Mouse (Mus musculus) hindbrain, embryonic 13.5 days (tissue): ENCODE measurements around the gene Zbtb8os. TPM values are rescaled to one million over a fixed set of nuclear protein-coding genes. Genes with fewer than 3 reads are reported as not detected.
A peak's percentile ranks its signal among the peaks of the same experiment; 100 is the strongest.

Experiments used
- ATAC-seq: fragments of 200-750 bp; cut with Nextera tagmentation; 2 replicates; pipeline ENCODE4 v1.8.0; 2017; ENCODE audit warnings: moderate TSS enrichment; ENCODE audit not compliant: low FRiP score
- H3K27ac ChIP-seq: fragments of 300-500 bp; sonication (generic); 2 replicates; pipeline ENCODE4 v1.5.1; 2015; ENCODE audit warnings: inconsistent platforms, mild to moderate bottlenecking, moderate library complexity
- H3K27me3 ChIP-seq: fragments of 300-500 bp; sonication (generic); 2 replicates; pipeline ENCODE4 v1.6.1; 2015; ENCODE audit warnings: mild to moderate bottlenecking, inconsistent platforms
- H3K36me3 ChIP-seq: fragments of 300-500 bp; sonication (generic); 2 replicates; pipeline ENCODE4 v1.6.1; 2015; ENCODE audit warnings: mild to moderate bottlenecking, inconsistent platforms
- H3K4me1 ChIP-seq: fragments of 300-500 bp; sonication (generic); replicated peaks from 2 replicates; pipeline ENCODE4 v1.6.1; 2015; ENCODE audit warnings: inconsistent platforms
- H3K4me2 ChIP-seq: fragments of 300-500 bp; sonication (generic); 2 replicates; pipeline ENCODE4 v1.6.1; 2015; ENCODE audit warnings: inconsistent platforms, mild to moderate bottlenecking, moderate library complexity
- H3K4me3 ChIP-seq: fragments of 300-500 bp; sonication (generic); 2 replicates; pipeline ENCODE4 v1.5.1; 2015; ENCODE audit warnings: mild to moderate bottlenecking, inconsistent platforms
- H3K9ac ChIP-seq: fragments of 300-500 bp; sonication (generic); 2 replicates; pipeline ENCODE4 v1.6.1; 2015; ENCODE audit warnings: mild to moderate bottlenecking, inconsistent platforms
- H3K9me3 ChIP-seq: fragments of 300-500 bp; sonication (generic); 2 replicates; pipeline ENCODE4 v1.6.1; 2016; ENCODE audit warnings: inconsistent platforms
- WGBS: fragments of 180-500 bp; shearing (Covaris S2); methylation state at CpG from one replicate; pipeline ENCODE4 v1.1.7; 2015; 5-methylcytosine and 5-hydroxymethylcytosine counted together
- polyA plus RNA-seq: library from polyadenylated mRNA; unstranded; fragments of >200 nt; fragmentation: Nextera tagmentation; extraction: Ambion mirVana; gene quantifications from 2 replicates; pipeline ENCODE4 v1.2.1, GENCODE M21; 2015

Gene Zbtb8os
- polyA plus RNA-seq, 1 experiment from 2014 or later = 28.8 TPM

GRCm38 (mm10) chr4:129299121-129299520, 36.4 kb upstream of the Zbtb8os start:
- Histone ChIP-seq H3K4me1 (no peaks in the 10 kb centered on the region), H3K9ac (no peak overlapping the region), H3K9me3 (no peaks in the 10 kb centered on the region), H3K4me2 (no peak overlapping the region), H3K27ac (no peak overlapping the region), H3K36me3 (no peaks in the 10 kb centered on the region), H3K27me3 (0 out of 2 replicates have a peak, but pooled peaks cover 5% of the 10 kb centered on the region), H3K4me3 (no peak overlapping the region)
- 58% methylated on average over 10 of the region's 10 CpGs for WGBS
- ATAC-seq = no peak

GRCm38 (mm10) chr4:129303401-129303800, 32.1 kb upstream of the Zbtb8os start:
- peaks cover 31% of the 10 kb centered on the region for H3K36me3 ChIP-seq
- no peak overlapping the region for H3K4me3 ChIP-seq
- ATAC-seq = no peak
- no peaks in the 10 kb centered on the region for H3K9me3 ChIP-seq
- no peaks in the 10 kb centered on the region for H3K4me1 ChIP-seq
- 67% methylated on average over 5 of the region's 5 CpGs for WGBS
- 0 out of 2 replicates have a peak, but pooled peaks cover 2% of the 10 kb centered on the region for H3K27me3 ChIP-seq
- H3K4me2 ChIP-seq = no peak overlapping the region
- H3K27ac ChIP-seq = no peak overlapping the region
- no peak overlapping the region for H3K9ac ChIP-seq

- Histone ChIP-seq H3K27me3 (no peaks in the 10 kb centered on the region), H3K27ac (no peak overlapping the region), H3K9me3 (no peaks in the 10 kb centered on the region), H3K4me2 (no peak overlapping the region), H3K36me3 (peaks cover 35% of the 10 kb centered on the region), H3K4me1 (no peaks in the 10 kb centered on the region), H3K4me3 (no peak overlapping the region), H3K9ac (no peak overlapping the region)
- 95% methylated on average over 9 of the region's 9 CpGs for WGBS
- no peak for ATAC-seq
These were observed 31.7 kb upstream of the Zbtb8os start for GRCm38 (mm10) chr4:129303816-129304215.

GRCm38 (mm10) chr4:129304306-129304705, 31.2 kb upstream of the Zbtb8os start:
- Histone ChIP-seq H3K27me3 (no peaks in the 10 kb centered on the region), H3K27ac (no peak overlapping the region), H3K9ac (no peak overlapping the region), H3K36me3 (peaks cover 40% of the 10 kb centered on the region), H3K4me1 (no peaks in the 10 kb centered on the region), H3K4me2 (no peak overlapping the region), H3K9me3 (no peaks in the 10 kb centered on the region), H3K4me3 (no peak overlapping the region)
- no peak for ATAC-seq
- 83% methylated on average over 1 of the region's 1 CpGs for WGBS

- Histone ChIP-seq H3K4me2 (no peak overlapping the region), H3K4me3 (no peak overlapping the region), H3K9me3 (no peaks in the 10 kb centered on the region), H3K27ac (no peak overlapping the region), H3K4me1 (no peaks in the 10 kb centered on the region), H3K36me3 (peaks cover 68% of the 10 kb centered on the region), H3K27me3 (no peaks in the 10 kb centered on the region), H3K9ac (no peak overlapping the region)
- ATAC-seq = no peak
- WGBS = 100% methylated on average over 1 of the region's 1 CpGs
These were observed 27.6 kb upstream of the Zbtb8os start for GRCm38 (mm10) chr4:129307936-129308335.

GRCm38 (mm10) chr4:129313886-129314285, 21.6 kb upstream of the Zbtb8os start:
- Histone ChIP-seq H3K4me2 (no peak overlapping the region), H3K9ac (no peak overlapping the region), H3K9me3 (no peaks in the 10 kb centered on the region), H3K36me3 (peaks cover 86% of the 10 kb centered on the region), H3K4me1 (no peaks in the 10 kb centered on the region), H3K27ac (no peak overlapping the region), H3K4me3 (no peak overlapping the region), H3K27me3 (no peaks in the 10 kb centered on the region)
- ATAC-seq = no peak
- 81% methylated on average over 3 of the region's 3 CpGs for WGBS

GRCm38 (mm10) chr4:129320876-129321275, 14.6 kb upstream of the Zbtb8os start:
- Histone ChIP-seq H3K4me3 (no peak overlapping the region), H3K27me3 (no peaks in the 10 kb centered on the region), H3K27ac (no peak overlapping the region), H3K9me3 (no peaks in the 10 kb centered on the region), H3K4me2 (no peak overlapping the region), H3K4me1 (no peaks in the 10 kb centered on the region), H3K36me3 (peaks cover 70% of the 10 kb centered on the region), H3K9ac (no peak overlapping the region)
- WGBS = 89% methylated on average over 1 of the region's 1 CpGs
- no peak for ATAC-seq

- Histone ChIP-seq H3K27me3 (no peaks in the 10 kb centered on the region), H3K9ac (no peak overlapping the region), H3K4me3 (no peak overlapping the region), H3K4me2 (no peak overlapping the region), H3K27ac (no peak overlapping the region), H3K4me1 (peaks cover 4% of the 10 kb centered on the region), H3K36me3 (peaks cover 68% of the 10 kb centered on the region), H3K9me3 (no peaks in the 10 kb centered on the region)
- ATAC-seq = no peak
- WGBS = 96% methylated on average over 5 of the region's 5 CpGs
These were observed 13.5 kb upstream of the Zbtb8os start for GRCm38 (mm10) chr4:129322042-129322441.

- no peak overlapping the region for H3K4me2 ChIP-seq
- H3K9ac ChIP-seq = no peak overlapping the region
- peaks cover 4% of the 10 kb centered on the region for H3K4me1 ChIP-seq
- 98% methylated on average over 1 of the region's 1 CpGs for WGBS
- no peaks in the 10 kb centered on the region for H3K27me3 ChIP-seq
- ATAC-seq = no peak
- H3K36me3 ChIP-seq = peaks cover 68% of the 10 kb centered on the region
- H3K4me3 ChIP-seq = no peak overlapping the region
- H3K27ac ChIP-seq = no peak overlapping the region
- no peaks in the 10 kb centered on the region for H3K9me3 ChIP-seq
These were observed 12.0 kb upstream of the Zbtb8os start for GRCm38 (mm10) chr4:129323491-129323890.

- no peak for ATAC-seq
- 86% methylated on average over 1 of the region's 1 CpGs for WGBS
- no peak overlapping the region for H3K27ac ChIP-seq
- no peak overlapping the region for H3K9ac ChIP-seq
- no peak overlapping the region for H3K4me2 ChIP-seq
- no peaks in the 10 kb centered on the region for H3K27me3 ChIP-seq
- H3K9me3 ChIP-seq = no peaks in the 10 kb centered on the region
- peaks cover 67% of the 10 kb centered on the region for H3K36me3 ChIP-seq
- peaks cover 8% of the 10 kb centered on the region for H3K4me1 ChIP-seq
- H3K4me3 ChIP-seq = no peak overlapping the region
These were observed 10.7 kb upstream of the Zbtb8os start for GRCm38 (mm10) chr4:129324756-129325155.

- Histone ChIP-seq H3K27me3 (no peaks in the 10 kb centered on the region), H3K4me1 (peaks cover 17% of the 10 kb centered on the region), H3K4me2 (no peak overlapping the region), H3K27ac (no peak overlapping the region), H3K9me3 (no peaks in the 10 kb centered on the region), H3K4me3 (no peak overlapping the region), H3K9ac (no peak overlapping the region), H3K36me3 (peaks cover 61% of the 10 kb centered on the region)
- no peak for ATAC-seq
- WGBS = 81% methylated on average over 1 of the region's 1 CpGs
These were observed 9.3 kb upstream of the Zbtb8os start for GRCm38 (mm10) chr4:129326191-129326590.

GRCm38 (mm10) chr4:129332846-129333245, 2.6 kb upstream of the Zbtb8os start:
- 41% methylated on average over 1 of the region's 1 CpGs for WGBS
- H3K36me3 ChIP-seq = peaks cover 36% of the 10 kb centered on the region
- peak overlapping the region; percentile 96 for H3K4me3 ChIP-seq
- peak overlapping the region; percentile 86 for H3K4me2 ChIP-seq
- no peak for ATAC-seq
- H3K9ac ChIP-seq = peak overlapping the region; percentile 26; the same call in 1 of the 2 replicates
- H3K27ac ChIP-seq = no peak overlapping the region
- H3K27me3 ChIP-seq = no peaks in the 10 kb centered on the region
- no peaks in the 10 kb centered on the region for H3K9me3 ChIP-seq
- H3K4me1 ChIP-seq = peaks cover 54% of the 10 kb centered on the region

GRCm38 (mm10) chr4:129334677-129335215, 749 bp upstream of the Zbtb8os start:
- no peak for ATAC-seq
- no peaks in the 10 kb centered on the region for H3K9me3 ChIP-seq
- peaks cover 51% of the 10 kb centered on the region for H3K4me1 ChIP-seq
- H3K27ac ChIP-seq = peak overlapping the region; percentile 98
- peaks cover 21% of the 10 kb centered on the region for H3K36me3 ChIP-seq
- H3K9ac ChIP-seq = peak overlapping the region; percentile 97
- no peaks in the 10 kb centered on the region for H3K27me3 ChIP-seq
- 0% methylated on average over 54 of the region's 62 CpGs for WGBS
- peak overlapping the region; percentile 96 for H3K4me3 ChIP-seq
- H3K4me2 ChIP-seq = peak overlapping the region; percentile 86
